Mouse (Mus musculus) lung, postnatal 0 days (tissue): ENCODE measurements around the gene Nsun2. TPM values are rescaled to one million over a fixed set of nuclear protein-coding genes. Genes with fewer than 3 reads are reported as not detected.

ENCODE experiments used
- ATAC-seq: fragments of 200-750 bp; cut with Nextera tagmentation; 2 replicates; pipeline ENCODE4 v1.8.0; 2017; ENCODE audit warnings: moderate library complexity
- DNase-seq: peaks from one replicate; pipeline ENCODE4 v3.0.0-alpha.2; 2016; ENCODE audit warnings: low spot score
- H3K27ac ChIP-seq: fragments of 300-500 bp; sonication (generic); 2 replicates; pipeline ENCODE4 v1.5.1; 2014; ENCODE audit warnings: antibody characterized with exemption, mild to moderate bottlenecking, low read length, mixed read lengths
- H3K27me3 ChIP-seq: fragments of 300-500 bp; sonication (generic); replicated peaks from 2 replicates; pipeline ENCODE4 v1.6.1; 2014; ENCODE audit warnings: low read length, mixed read lengths; ENCODE audit not compliant: insufficient read depth
- H3K36me3 ChIP-seq: fragments of 300-500 bp; sonication (generic); 2 replicates; pipeline ENCODE4 v1.6.1; 2014; ENCODE audit warnings: low read length, mixed read lengths; ENCODE audit not compliant: insufficient read depth
- H3K4me1 ChIP-seq: fragments of 300-500 bp; sonication (generic); 2 replicates; pipeline ENCODE4 v1.6.1; 2014; ENCODE audit warnings: antibody characterized with exemption, low read depth, low read length, mixed read lengths; ENCODE audit not compliant: insufficient read depth
- H3K4me2 ChIP-seq: fragments of 300-500 bp; sonication (generic); replicated peaks from 2 replicates; pipeline ENCODE4 v1.6.1; 2014; ENCODE audit warnings: low read depth, mild to moderate bottlenecking, low read length, moderate library complexity, mixed read lengths
- H3K4me3 ChIP-seq: fragments of 300-500 bp; sonication (generic); 2 replicates; pipeline ENCODE4 v1.5.1; 2014; ENCODE audit warnings: low read depth, low read length
- H3K9ac ChIP-seq: fragments of 300-500 bp; sonication (generic); replicated peaks from 2 replicates; pipeline ENCODE4 v1.6.1; 2014; ENCODE audit warnings: low read depth, mild to moderate bottlenecking
- H3K9me3 ChIP-seq: fragments of 300-500 bp; sonication (generic); 2 replicates; pipeline ENCODE4 v1.6.1; 2016; ENCODE audit warnings: low read length, mixed read lengths
- CTCF ChIP-seq: IDR thresholded peaks from 2 replicates; pipeline ENCODE4 v1.5.1; 2016; ENCODE audit warnings: antibody characterized with exemption, mild to moderate bottlenecking
- EP300 ChIP-seq: IDR thresholded peaks from 2 replicates; pipeline ENCODE4 v1.6.1; 2016; ENCODE audit warnings: antibody characterized with exemption, mild to moderate bottlenecking, control low read depth
- WGBS: fragments of 180-500 bp; shearing (Covaris S2); extraction: QIAGEN DNeasy Blood & Tissue Kit; methylation state at CpG from one replicate; pipeline ENCODE4 v1.1.7; 2014; 5-methylcytosine and 5-hydroxymethylcytosine counted together
- polyA plus RNA-seq: library from polyadenylated mRNA; unstranded; fragments of >200 nt; fragmentation: Nextera tagmentation; extraction: Ambion mirVana; gene quantifications from 2 replicates; pipeline ENCODE4 v1.2.1, GENCODE M21; 2015

The Nsun2 gene
- polyA plus RNA-seq, 1 experiment from 2014 or later = 34.7 TPM

- Histone ChIP-seq H3K4me2 (peak overlapping the region; percentile 97), H3K36me3 (peaks cover 5% of the 10 kb centered on the region; the same call in 1 of the 2 replicates), H3K4me3 (peak overlapping the region; percentile 68), H3K9me3 (no peaks in the 10 kb centered on the region), H3K9ac (peak overlapping the region; percentile 26), H3K27ac (no peak overlapping the region), H3K4me1 (no peaks in the 10 kb centered on the region), H3K27me3 (no peaks in the 10 kb centered on the region)
- WGBS = under 1% methylated on average over 40 of the region's 40 CpGs
- no peak for TF ChIP-seq CTCF
- TF ChIP-seq EP300 = no peak
- ATAC-seq = peak; percentile 7
- DNase-seq = no peak
Measured at GRCm38 (mm10) chr13:69610751-69611397, 77.3 kb downstream of the Nsun2 start.

DNA sequence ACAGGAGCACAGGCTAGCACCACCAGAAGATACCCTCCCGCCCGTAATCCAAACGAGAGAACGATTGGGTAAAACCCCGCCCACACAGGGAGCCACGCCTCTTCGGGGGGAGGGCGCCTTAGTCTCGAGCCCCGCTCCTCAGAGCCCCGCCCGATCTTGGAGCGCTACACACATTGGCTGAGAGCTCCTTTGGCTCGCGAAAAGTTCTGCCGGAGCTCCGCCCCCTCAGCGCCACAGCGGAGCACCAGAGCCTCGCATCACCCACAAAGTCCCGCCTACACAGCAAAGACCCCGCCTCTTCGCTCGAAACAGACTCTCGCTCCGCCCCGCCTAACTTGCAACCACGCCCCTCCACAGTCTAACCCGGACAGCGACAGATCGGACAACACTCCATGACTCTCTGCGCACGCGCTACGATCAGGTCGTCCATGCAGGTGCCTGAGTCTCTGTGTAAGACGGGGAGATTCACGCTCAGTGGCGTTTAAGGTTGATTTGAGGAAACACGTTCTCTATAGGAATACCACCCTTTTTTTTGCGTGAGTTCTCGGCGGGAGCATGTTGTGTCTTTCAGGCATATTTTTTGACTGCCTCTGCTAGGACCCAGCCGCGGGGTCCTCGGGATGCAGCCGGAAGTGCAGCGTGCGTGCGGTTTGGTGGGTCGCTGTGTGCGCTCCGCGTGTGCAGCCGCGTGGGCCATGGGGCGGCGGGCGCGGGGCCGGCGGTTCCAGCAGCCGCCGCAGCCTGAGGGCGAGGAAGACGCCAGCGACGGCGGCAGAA is 78.0 kb downstream of the Nsun2 start, which contains the start of gene Srd5a1:
Gene Srd5a1, minus strand, starts transcription at position 45 of the 777 bp plus-strand sequence.
- Histone ChIP-seq H3K36me3 (peaks cover 5% of the 10 kb centered on the region; the same call in 1 of the 2 replicates), H3K27me3 (no peaks in the 10 kb centered on the region), H3K4me3 (peak within 1 kb of the TSS; percentile 92), H3K27ac (peak within 1 kb of the TSS; percentile 60), H3K4me2 (peak within 1 kb of the TSS; percentile 97), H3K9me3 (no peaks in the 10 kb centered on the region), H3K9ac (peak within 1 kb of the TSS; percentile 77), H3K4me1 (no peaks in the 10 kb centered on the region)
- TF ChIP-seq EP300 = peak; percentile 93
- no peak for TF ChIP-seq CTCF
- ATAC-seq (peak; percentile 99), DNase-seq (peak; percentile 100)
- 2% methylated on average over 68 of the region's 69 CpGs for WGBS

DNA sequence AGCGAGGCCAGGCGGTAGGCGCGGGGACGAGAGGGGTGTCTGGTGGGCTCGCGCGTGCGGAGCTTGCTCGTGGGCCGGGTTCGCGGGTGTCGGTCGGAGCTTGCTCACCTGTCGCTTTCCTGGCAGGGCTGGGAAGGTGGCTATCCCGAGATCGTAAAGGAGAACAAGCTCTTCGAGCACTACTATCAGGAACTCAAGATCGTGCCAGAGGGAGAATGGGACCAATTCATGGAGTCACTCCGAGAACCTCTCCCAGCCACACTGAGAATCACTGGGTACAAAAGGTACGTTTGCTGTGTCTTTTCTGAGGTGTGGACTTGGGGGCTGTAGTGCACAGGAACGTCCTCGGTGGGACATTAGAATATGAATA is 78.6 kb downstream of the Nsun2 start:
- no peak for DNase-seq
- Histone ChIP-seq H3K4me3 (peak overlapping the region; percentile 92), H3K4me2 (peak overlapping the region; percentile 76), H3K27me3 (no peaks in the 10 kb centered on the region), H3K4me1 (no peaks in the 10 kb centered on the region), H3K9ac (peak overlapping the region; percentile 77), H3K27ac (peak overlapping the region; percentile 60), H3K36me3 (peaks cover 6% of the 10 kb centered on the region; the same call in 1 of the 2 replicates), H3K9me3 (no peaks in the 10 kb centered on the region)
- WGBS = under 1% methylated on average over 24 of the region's 24 CpGs
- no peak for ATAC-seq
- TF ChIP-seq CTCF (no peak), EP300 (no peak)

DNA sequence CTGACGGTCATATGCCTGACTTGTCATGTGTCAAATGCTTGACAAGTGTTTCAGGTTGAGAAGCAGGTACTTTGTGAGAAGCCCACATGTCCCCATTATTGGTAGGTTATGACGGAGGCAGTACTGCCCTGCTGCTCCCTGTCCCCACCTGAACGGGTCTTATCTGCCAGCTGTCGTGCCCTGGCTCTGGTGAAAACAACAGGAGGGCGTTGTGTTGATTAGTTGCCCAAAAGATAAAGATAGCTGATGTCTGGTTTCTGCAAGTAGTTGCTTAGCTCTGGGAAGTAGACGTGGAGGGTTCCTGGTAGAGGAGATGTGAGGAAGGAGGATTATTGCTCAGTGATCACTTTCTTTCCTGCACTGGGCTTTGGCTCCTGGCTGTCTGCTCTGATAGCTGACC is 83.2 kb downstream of the Nsun2 start:
- H3K27me3 ChIP-seq = no peaks in the 10 kb centered on the region
- DNase-seq (no peak), ATAC-seq (no peak)
- H3K4me1 ChIP-seq = no peaks in the 10 kb centered on the region
- TF ChIP-seq EP300 (no peak), CTCF (no peak)
- no peak overlapping the region for H3K27ac ChIP-seq
- no peaks in the 10 kb centered on the region for H3K9me3 ChIP-seq
- peaks cover 37% of the 10 kb centered on the region for H3K36me3 ChIP-seq
- H3K4me3 ChIP-seq = no peak overlapping the region
- H3K4me2 ChIP-seq = no peak overlapping the region
- 83% methylated on average over 6 of the region's 6 CpGs for WGBS
- H3K9ac ChIP-seq = no peak overlapping the region

DNA sequence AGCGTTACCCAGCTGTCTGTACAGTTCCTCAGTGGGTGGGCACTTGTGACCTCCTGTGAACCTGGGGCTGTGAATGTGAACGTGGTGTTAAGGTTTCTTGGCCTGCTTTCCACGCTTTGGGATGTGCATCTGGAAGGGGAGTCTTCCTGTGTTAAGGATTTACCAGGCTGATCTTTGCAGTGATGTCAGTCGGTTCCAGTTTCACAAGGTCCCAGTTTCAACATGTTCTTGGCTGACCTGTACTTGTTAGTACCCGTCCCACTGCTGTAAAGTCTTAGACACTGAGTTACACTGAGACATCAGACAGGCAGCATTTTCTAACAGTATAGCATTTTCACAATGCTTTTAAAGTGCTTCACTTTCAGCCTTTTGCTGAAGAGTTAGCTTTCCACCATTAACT is 90.3 kb downstream of the Nsun2 start:
- Histone ChIP-seq H3K4me1 (no peaks in the 10 kb centered on the region), H3K36me3 (peaks cover 39% of the 10 kb centered on the region), H3K4me3 (no peak overlapping the region), H3K9ac (no peak overlapping the region), H3K9me3 (no peaks in the 10 kb centered on the region), H3K27ac (no peak overlapping the region), H3K27me3 (no peaks in the 10 kb centered on the region), H3K4me2 (no peak overlapping the region)
- ATAC-seq = peak; percentile 65
- WGBS = 74% methylated on average over 5 of the region's 5 CpGs
- peak; percentile 39 for DNase-seq
- TF ChIP-seq CTCF (no peak), EP300 (no peak)

- TF ChIP-seq EP300 (no peak), CTCF (no peak)
- WGBS = 88% methylated on average over 3 of the region's 3 CpGs
- H3K36me3 ChIP-seq = peaks cover 39% of the 10 kb centered on the region
- H3K4me2 ChIP-seq = no peak overlapping the region
- no peak overlapping the region for H3K9ac ChIP-seq
- no peak for DNase-seq
- H3K4me3 ChIP-seq = no peak overlapping the region
- no peaks in the 10 kb centered on the region for H3K9me3 ChIP-seq
- H3K27me3 ChIP-seq = no peaks in the 10 kb centered on the region
- no peaks in the 10 kb centered on the region for H3K4me1 ChIP-seq
- ATAC-seq = no peak
- no peak overlapping the region for H3K27ac ChIP-seq
Measured at GRCm38 (mm10) chr13:69624510-69624909, 91.0 kb downstream of the Nsun2 start.
